Mouse (Mus musculus) heart, postnatal 10 days (tissue): ENCODE results near the gene Ttf1. TPM values are rescaled to one million over a fixed set of nuclear protein-coding genes. Genes with fewer than 3 reads are reported as not detected.

ENCODE experiments used
- DNase-seq, 2 experiments: peaks; one replicate each; pipeline ENCODE4 v3.0.0; 2021
- intact Hi-C: fragments of 180-260 bp; cut with DNase I; formaldehyde crosslinking; loops from one replicate; pipeline ENCODE4 v1.15.1; 2025
- total RNA-seq, 2 experiments: library from RNA; stranded (reverse); gene quantifications; 2 replicates each; pipeline ENCODE4 v1.2.3; 2021

Ttf1 gene
- total RNA-seq, 2 experiments from 2014 or later: 6.0 to 7.7 TPM

- DNase-seq: no peak
- intact Hi-C loops: loop anchor here (5.0 kb wide), 1 partner anchor 57 kb away; no protein-coding TSS in a partner anchor
These were observed 64.0 kb downstream of the Ttf1 start, which contains the start of gene Setx for GRCm38 (mm10) chr2:29123907-29124569. TSS of gene Setx (plus strand) at chr2:29124181.

- DNase-seq: no peak
- intact Hi-C loops: loop anchor here (5.0 kb wide), 1 partner anchor 57 kb away; no protein-coding TSS in a partner anchor
These were observed 64.5 kb downstream of the Ttf1 start for GRCm38 (mm10) chr2:29124571-29124935.

GRCm38 (mm10) chr2:29124936-29125701, 65.1 kb downstream of the Ttf1 start:
- intact Hi-C loops: loop anchor here (5.0 kb wide), 1 partner anchor 58 kb away; no protein-coding TSS in a partner anchor
- DNase-seq: peak; percentile 100

- intact Hi-C loops: no loop called here
- no peak for DNase-seq
These were observed 70.2 kb downstream of the Ttf1 start for GRCm38 (mm10) chr2:29130118-29130899.

GRCm38 (mm10) chr2:29135161-29135560, 75.1 kb downstream of the Ttf1 start:
- no peak for DNase-seq
- intact Hi-C loops: no loop called here

Other genes starting within 250 kb of the Ttf1 start
- 10 to 100 TPM; 21.9 to 27.2 TPM for gene Gtf3c4, start 219.9 kb upstream of the Ttf1 start, total RNA-seq
- gene Ddx31, start 219.9 kb upstream of the Ttf1 start, total RNA-seq: 1 to 10 TPM; 3.9 to 5.0 TPM
- not detected for gene Barhl1, start 143.6 kb upstream of the Ttf1 start, total RNA-seq
- gene Cfap77, start 5.2 kb upstream of the Ttf1 start, total RNA-seq: not detected
- 10 to 100 TPM; 35.8 to 40.8 TPM for gene Setx, start 63.9 kb downstream of the Ttf1 start, total RNA-seq
- gene Ntng2, start 192.7 kb downstream of the Ttf1 start, total RNA-seq: 1 to 10 TPM; 3.0 to 3.4 TPM